Comparison of ENCODE assay signal across 8 mouse cellular contexts in the genomic region with DNA sequence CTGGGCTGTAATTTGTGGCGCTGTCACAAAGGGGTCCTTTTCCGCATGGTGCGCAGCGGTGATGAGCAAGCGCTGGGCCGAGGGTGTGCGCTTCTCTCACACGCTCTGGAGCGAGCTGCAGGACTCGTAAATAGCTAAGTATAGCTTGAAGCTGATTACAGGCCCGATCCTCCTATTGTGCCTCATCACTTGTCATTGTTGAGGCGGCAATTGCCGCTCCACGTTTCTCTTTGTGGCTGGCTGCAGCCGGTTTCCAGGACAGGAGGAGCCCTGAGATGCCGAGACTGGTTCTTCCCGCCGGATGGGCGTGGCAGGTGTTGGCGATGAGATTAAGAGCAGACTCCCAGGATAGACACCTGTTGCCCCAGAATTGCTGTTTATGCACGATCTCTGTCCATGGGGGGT. TPM values are rescaled to one million over a fixed set of nuclear protein-coding genes. Genes with fewer than 3 reads are reported as not detected.
DNase-seq lines count a peak whose midpoint lies in the region; ATAC-seq lines count a peak whose summit lies in the region.

No protein-coding gene starts in this region.

- H3K9me3 ChIP-seq in embryonic facial prominence, embryonic 13.5 days: no peaks in the 10 kb centered on the region
- no peaks in the 10 kb centered on the region for H3K9me3 ChIP-seq in midbrain, embryonic 12.5 days

- 0 out of 2 replicates have a peak overlapping the region, but pooled peaks have one; percentile 40 for H3K9ac ChIP-seq in embryonic facial prominence, embryonic 13.5 days
- peak overlapping the region; percentile 35; the same call in 1 of the 2 replicates for H3K9ac ChIP-seq in midbrain, embryonic 12.5 days (replicated peaks)

- no peak overlapping the region for H3K27ac ChIP-seq in embryonic facial prominence, embryonic 13.5 days
- H3K27ac ChIP-seq in midbrain, embryonic 12.5 days (replicated peaks): no peak overlapping the region

- peak overlapping the region; percentile 36 for H3K4me3 ChIP-seq in embryonic facial prominence, embryonic 13.5 days
- peak overlapping the region; percentile 37 for H3K4me3 ChIP-seq in midbrain, embryonic 12.5 days

- H3K4me1 ChIP-seq in embryonic facial prominence, embryonic 13.5 days: peaks cover 11% of the 10 kb centered on the region; the same call in 1 of the 2 replicates
- H3K4me1 ChIP-seq in midbrain, embryonic 12.5 days: 0 out of 2 replicates have a peak, but pooled peaks cover 4% of the 10 kb centered on the region

- peaks cover 30% of the 10 kb centered on the region for H3K27me3 ChIP-seq in embryonic facial prominence, embryonic 13.5 days
- peaks cover 18% of the 10 kb centered on the region for H3K27me3 ChIP-seq in midbrain, embryonic 12.5 days

- 19% methylated on average over 21 of the region's 21 CpGs for WGBS in embryonic facial prominence, embryonic 13.5 days
- WGBS in large intestine, adult 2 months: 27% methylated on average over 21 of the region's 21 CpGs
- 18% methylated on average over 21 of the region's 21 CpGs for WGBS in midbrain, embryonic 12.5 days

- no peak for DNase-seq in cerebellum, adult 11-12 months
- DNase-seq in ES-CJ7 (ENCODE audit: low read depth, low spot score): peak; percentile 75
- peak; percentile 18 for DNase-seq in large intestine, adult 2 months (ENCODE audit: low read depth, low spot score)
- no peak for DNase-seq in thymus, postnatal 10 days (ENCODE audit: low spot score in 2 of 2)
- DNase-seq in gastrocnemius, postnatal 4 days (ENCODE audit: low spot score in 2 of 2): no peak

- H3K4me2 ChIP-seq in embryonic facial prominence, embryonic 13.5 days: peak overlapping the region; percentile 58
- peak overlapping the region; percentile 61 for H3K4me2 ChIP-seq in midbrain, embryonic 12.5 days (replicated peaks)

- no peaks in the 10 kb centered on the region for H3K36me3 ChIP-seq in embryonic facial prominence, embryonic 13.5 days
- no peaks in the 10 kb centered on the region for H3K36me3 ChIP-seq in midbrain, embryonic 12.5 days

- 0 out of 2 replicates have a peak, but pooled peaks have one; percentile 45 for ATAC-seq in cerebellum, adult (ENCODE audit: insufficient number of reproducible peaks, low FRiP score, low TSS enrichment)
- ATAC-seq in embryonic facial prominence, embryonic 13.5 days (ENCODE audit: insufficient number of reproducible peaks, insufficient read depth, low FRiP score, low TSS enrichment, low read depth): no peak
- peak; percentile 67 for ATAC-seq in midbrain, embryonic 12.5 days (ENCODE audit: low FRiP score, low read depth)

RNA-seq across cellular contexts. Expression of a gene that starts 44.8 kb away (rescaled TPM):
- 2.5 and 2.9 TPM in 2 replicates for polyA plus RNA-seq in embryonic facial prominence, embryonic 13.5 days (2015; fragmentation: Nextera tagmentation; extraction: Ambion mirVana)
- 2.1 and 2.4 TPM in 2 replicates for polyA plus RNA-seq in large intestine, adult 2 months (2012; rRNA removed)
- polyA plus RNA-seq in midbrain, embryonic 12.5 days (2016; fragmentation: Nextera tagmentation; extraction: Ambion mirVana): 5.1 and 6.3 TPM in 2 replicates
- 1 to 10 TPM; 4.4 to 4.6 TPM for total RNA-seq in gastrocnemius, postnatal 4 days (2021)

RNA-seq across cellular contexts. Expression of a gene that starts 50.2 kb away (rescaled TPM):
- 6.3 and 6.6 TPM in 2 replicates for polyA plus RNA-seq in embryonic facial prominence, embryonic 13.5 days (2015; fragmentation: Nextera tagmentation; extraction: Ambion mirVana)
- 1.4 and 1.6 TPM in 2 replicates for polyA plus RNA-seq in large intestine, adult 2 months (2012; rRNA removed)
- 1.4 and 1.9 TPM in 2 replicates for polyA plus RNA-seq in midbrain, embryonic 12.5 days (2016; fragmentation: Nextera tagmentation; extraction: Ambion mirVana)
- total RNA-seq in gastrocnemius, postnatal 4 days (2021): 10 to 100 TPM in 1 of 2 experiments, 1 to 10 TPM in 1; 8.7 to 10.6 TPM

Comparison
In these comparisons a context has a peak if more than half of its experiments do, and no peak if none do; other contexts are left out.
1. DNase-seq: peak in ES-CJ7 (single experiment) and large intestine, adult 2 months (single experiment); none in cerebellum, adult 11-12 months (single experiment), thymus, postnatal 10 days (0 of 2) and gastrocnemius, postnatal 4 days (0 of 2).